In genomic region chr2:84939306-84939705, GRCm38 (mm10) we compare ENCODE assay signal across 28 mouse cellular contexts. TPM values are rescaled to one million over a fixed set of nuclear protein-coding genes. Genes with fewer than 3 reads are reported as not detected.
A peak's percentile ranks its signal among the peaks of the same experiment; 100 is the strongest.
DNase-seq lines count a peak whose midpoint lies in the region; ATAC-seq and TF ChIP-seq lines count a peak whose summit lies in the region.
"Had no signal": no experiment of that assay in that cellular context is flagged by ENCODE, and none has a peak within 500 bp of the region (broad histone marks: within the 10 kb centered on the region; RNA-seq: fewer than 3 reads in every experiment).

No protein-coding gene starts in this region.

- H3K4me2 ChIP-seq in heart, embryonic 13.5 days, result peak overlapping the region; percentile 68
- peak overlapping the region; percentile 58; the same call in 1 of the 2 replicates for H3K4me2 ChIP-seq in lung, postnatal 0 days (replicated peaks; ENCODE audit: low read depth, low read length)
- peak overlapping the region; percentile 87 for H3K4me2 ChIP-seq in liver, embryonic 12.5 days
- no peak overlapping the region for H3K4me2 ChIP-seq in hindbrain, embryonic 16.5 days (ENCODE audit: low read length)
- H3K4me2 ChIP-seq: hindbrain, embryonic 15.5 days; limb, embryonic 15.5 days; midbrain, embryonic 13.5 days; neural tube, embryonic 12.5 days had no signal

- 0 out of 2 replicates have a peak overlapping the region, but pooled peaks have one; percentile 86 for H3K27ac ChIP-seq in heart, embryonic 13.5 days (replicated peaks)
- no peak overlapping the region for H3K27ac ChIP-seq in lung, postnatal 0 days (ENCODE audit: low read length)
- H3K27ac ChIP-seq in liver, embryonic 12.5 days, result peak overlapping the region; percentile 100
- no peak overlapping the region for H3K27ac ChIP-seq in hindbrain, embryonic 16.5 days (ENCODE audit: low read depth, low read length)
- H3K27ac ChIP-seq: forebrain, embryonic 10.5 days; hindbrain, embryonic 15.5 days; kidney, postnatal 0 days; midbrain, embryonic 13.5 days; neural tube, embryonic 12.5 days had no signal

- H3K4me3 ChIP-seq in heart, embryonic 13.5 days, result no peak overlapping the region; the same call in 1 of the 2 replicates
- 0 out of 2 replicates have a peak overlapping the region, but pooled peaks have one; percentile 5 for H3K4me3 ChIP-seq in lung, postnatal 0 days (ENCODE audit: low read depth, low read length)
- peak overlapping the region; percentile 86 for H3K4me3 ChIP-seq in liver, embryonic 12.5 days
- no peak overlapping the region for H3K4me3 ChIP-seq in hindbrain, embryonic 16.5 days (ENCODE audit: low read length)
- H3K4me3 ChIP-seq: forebrain, embryonic 10.5 days; hindbrain, embryonic 15.5 days; limb, embryonic 15.5 days; midbrain, embryonic 13.5 days; neural tube, embryonic 12.5 days had no signal

- peaks cover 20% of the 10 kb centered on the region for H3K4me1 ChIP-seq in heart, embryonic 13.5 days
- H3K4me1 ChIP-seq in lung, postnatal 0 days (ENCODE audit: insufficient read depth, low read depth, low read length), result no peaks in the 10 kb centered on the region; the same call in 1 of the 2 replicates
- peaks cover 79% of the 10 kb centered on the region for H3K4me1 ChIP-seq in liver, embryonic 12.5 days
- no peaks in the 10 kb centered on the region for H3K4me1 ChIP-seq in hindbrain, embryonic 16.5 days (ENCODE audit: control insufficient read depth, insufficient read depth, low read depth, low read length)
- H3K4me1 ChIP-seq: hindbrain, embryonic 15.5 days; neural tube, embryonic 12.5 days had no signal

- H3K36me3 ChIP-seq in heart, embryonic 13.5 days, result peaks cover 41% of the 10 kb centered on the region
- 0 out of 2 replicates have a peak, but pooled peaks cover 7% of the 10 kb centered on the region for H3K36me3 ChIP-seq in lung, postnatal 0 days (ENCODE audit: insufficient read depth, low read length)
- peaks cover 63% of the 10 kb centered on the region for H3K36me3 ChIP-seq in liver, embryonic 12.5 days
- H3K36me3 ChIP-seq in hindbrain, embryonic 16.5 days (ENCODE audit: control insufficient read depth, insufficient read depth, low read length), result no peaks in the 10 kb centered on the region
- H3K36me3 ChIP-seq: forebrain, embryonic 10.5 days; hindbrain, embryonic 15.5 days; midbrain, embryonic 13.5 days; neural tube, embryonic 12.5 days had no signal

- 76% methylated on average over 3 of the region's 3 CpGs for WGBS in heart, embryonic 13.5 days
- 87% methylated on average over 3 of the region's 3 CpGs for WGBS in lung, postnatal 0 days
- 18% methylated on average over 3 of the region's 3 CpGs for WGBS in liver, embryonic 12.5 days (ENCODE audit: insufficient replicate concordance)
- WGBS in hindbrain, embryonic 16.5 days, result 90% methylated on average over 3 of the region's 3 CpGs

- no peak for DNase-seq in heart, adult 8-10 months (ENCODE audit: low spot score)
- no peak for DNase-seq in lung, postnatal 0 days (ENCODE audit: low spot score)
- DNase-seq in lung, postnatal 14 days, result no peak
- no peak for DNase-seq in cerebellum, postnatal 25 days
- DNase-seq: adrenal gland, postnatal 14 days; cerebellum, adult 11 months; cerebellum, postnatal 14 days; embryo, embryonic 11 days; forebrain, postnatal 0 days; heart, postnatal 4 days; kidney, adult 18-20 months; layer of hippocampus, postnatal 36 days; right cerebral cortex, postnatal 4 days; thymus, postnatal 14 days had no signal

- no peak for TF ChIP-seq EP300 in lung, postnatal 0 days (IDR thresholded peaks at IDR 0.05)

- no peak for TF ChIP-seq CTCF in lung, postnatal 0 days (IDR thresholded peaks at IDR 0.05)

- no peaks in the 10 kb centered on the region for H3K9me3 ChIP-seq in heart, embryonic 13.5 days
- no peaks in the 10 kb centered on the region for H3K9me3 ChIP-seq in lung, postnatal 0 days (ENCODE audit: low read length)
- no peaks in the 10 kb centered on the region for H3K9me3 ChIP-seq in liver, embryonic 12.5 days (replicated peaks)
- no peaks in the 10 kb centered on the region for H3K9me3 ChIP-seq in hindbrain, embryonic 16.5 days (ENCODE audit: control insufficient read depth, low read length)
- H3K9me3 ChIP-seq: forebrain, embryonic 10.5 days; hindbrain, embryonic 15.5 days; limb, embryonic 15.5 days; midbrain, embryonic 13.5 days; neural tube, embryonic 12.5 days had no signal

- H3K9ac ChIP-seq in heart, embryonic 13.5 days, result no peak overlapping the region
- no peak overlapping the region for H3K9ac ChIP-seq in lung, postnatal 0 days (replicated peaks; ENCODE audit: low read depth)
- H3K9ac ChIP-seq in liver, embryonic 12.5 days, result peak overlapping the region; percentile 98
- no peak overlapping the region for H3K9ac ChIP-seq in hindbrain, embryonic 16.5 days (ENCODE audit: low read depth, low read length)
- H3K9ac ChIP-seq: forebrain, postnatal 0 days; hindbrain, embryonic 15.5 days; limb, embryonic 15.5 days; midbrain, embryonic 13.5 days; neural tube, embryonic 12.5 days had no signal

- no peaks in the 10 kb centered on the region for H3K27me3 ChIP-seq in heart, embryonic 13.5 days (replicated peaks)
- no peaks in the 10 kb centered on the region for H3K27me3 ChIP-seq in lung, postnatal 0 days (replicated peaks; ENCODE audit: insufficient read depth, low read length)
- H3K27me3 ChIP-seq in liver, embryonic 12.5 days (replicated peaks), result no peaks in the 10 kb centered on the region
- H3K27me3 ChIP-seq in hindbrain, embryonic 16.5 days (replicated peaks; ENCODE audit: control insufficient read depth, insufficient read depth, low read length), result no peaks in the 10 kb centered on the region
- H3K27me3 ChIP-seq: hindbrain, embryonic 15.5 days; limb, embryonic 15.5 days; midbrain, embryonic 13.5 days; neural tube, embryonic 12.5 days had no signal

- no peak for ATAC-seq in heart, embryonic 13.5 days (ENCODE audit: extremely low read depth, insufficient number of reproducible peaks, low FRiP score, low TSS enrichment)
- no peak for ATAC-seq in lung, postnatal 0 days
- no peak for ATAC-seq in liver, embryonic 12.5 days
- no peak for ATAC-seq in hindbrain, embryonic 16.5 days
- ATAC-seq: forebrain, postnatal 0 days; midbrain, embryonic 13.5 days had no signal

RNA-seq across cellular contexts. Expression of gene Slc43a3, which starts 2.9 kb away (rescaled TPM):
- 36.2 and 37.0 TPM in 2 replicates for polyA plus RNA-seq in heart, embryonic 13.5 days (2015; fragmentation: Nextera tagmentation; extraction: Ambion mirVana)
- 10 to 100 TPM; 60.6 to 71.4 (median 66.2) TPM for total RNA-seq in heart, adult 8-10 months (2022)
- polyA plus RNA-seq in lung, postnatal 0 days (2015; fragmentation: Nextera tagmentation; extraction: Ambion mirVana), result 121 and 122 TPM in 2 replicates
- 127 and 128 TPM in 2 replicates for polyA plus RNA-seq in liver, embryonic 12.5 days (2016; fragmentation: Nextera tagmentation; extraction: Ambion mirVana)
- 5.4 and 5.7 TPM in 2 replicates for polyA plus RNA-seq in hindbrain, embryonic 16.5 days (2015; fragmentation: Nextera tagmentation; extraction: Ambion mirVana)

RNA-seq across cellular contexts. Expression of gene Prg2, which starts 41.0 kb away (rescaled TPM):
- 0.79 and 1.2 TPM in 2 replicates for polyA plus RNA-seq in heart, embryonic 13.5 days (2015; fragmentation: Nextera tagmentation; extraction: Ambion mirVana)
- total RNA-seq in heart, adult 8-10 months (2022), result not detected
- not detected in 2 replicates for polyA plus RNA-seq in lung, postnatal 0 days (2015; fragmentation: Nextera tagmentation; extraction: Ambion mirVana)
- 27.7 and 79.1 TPM in 2 replicates for polyA plus RNA-seq in liver, embryonic 12.5 days (2016; fragmentation: Nextera tagmentation; extraction: Ambion mirVana)
- 0.45 TPM in 1 of 2 replicates, not detected in the other for polyA plus RNA-seq in hindbrain, embryonic 16.5 days (2015; fragmentation: Nextera tagmentation; extraction: Ambion mirVana)
- total RNA-seq: forebrain, postnatal 0 days; heart, postnatal 4 days; layer of hippocampus, adult 18-20 months; layer of hippocampus, postnatal 36 days; left cerebral cortex, postnatal 25 days had no signal
- polyA plus RNA-seq: embryonic facial prominence, embryonic 14.5 days; forebrain, embryonic 10.5 days; forebrain, postnatal 0 days; kidney, postnatal 0 days had no signal

RNA-seq across cellular contexts. Expression of gene Prg3, which starts 48.7 kb away (rescaled TPM):
- 0.16 and 0.20 TPM in 2 replicates for polyA plus RNA-seq in heart, embryonic 13.5 days (2015; fragmentation: Nextera tagmentation; extraction: Ambion mirVana)
- total RNA-seq in heart, adult 8-10 months (2022), result not detected
- polyA plus RNA-seq in lung, postnatal 0 days (2015; fragmentation: Nextera tagmentation; extraction: Ambion mirVana), result not detected in 2 replicates
- polyA plus RNA-seq in liver, embryonic 12.5 days (2016; fragmentation: Nextera tagmentation; extraction: Ambion mirVana), result 3.1 and 7.1 TPM in 2 replicates
- not detected in 2 replicates for polyA plus RNA-seq in hindbrain, embryonic 16.5 days (2015; fragmentation: Nextera tagmentation; extraction: Ambion mirVana)
- total RNA-seq: adrenal gland, postnatal 14 days; forebrain, postnatal 0 days; heart, postnatal 4 days; layer of hippocampus, adult 18-20 months; layer of hippocampus, postnatal 36 days; left cerebral cortex, postnatal 25 days had no signal
- polyA plus RNA-seq: embryonic facial prominence, embryonic 14.5 days; forebrain, embryonic 10.5 days; forebrain, postnatal 0 days; gonadal fat pad, adult 2 months; hindbrain, embryonic 15.5 days; kidney, postnatal 0 days; limb, embryonic 15.5 days; midbrain, embryonic 13.5 days had no signal

RNA-seq across cellular contexts. Expression of gene Rtn4rl2, which starts 52.8 kb away (rescaled TPM):
- 0.72 and 0.99 TPM in 2 replicates for polyA plus RNA-seq in heart, embryonic 13.5 days (2015; fragmentation: Nextera tagmentation; extraction: Ambion mirVana)
- 1 to 10 TPM; 1.6 to 3.9 (median 2.3) TPM for total RNA-seq in heart, adult 8-10 months (2022)
- polyA plus RNA-seq in lung, postnatal 0 days (2015; fragmentation: Nextera tagmentation; extraction: Ambion mirVana), result 0.62 and 1.1 TPM in 2 replicates
- polyA plus RNA-seq in liver, embryonic 12.5 days (2016; fragmentation: Nextera tagmentation; extraction: Ambion mirVana), result 0.29 and 0.31 TPM in 2 replicates
- 3.0 and 4.5 TPM in 2 replicates for polyA plus RNA-seq in hindbrain, embryonic 16.5 days (2015; fragmentation: Nextera tagmentation; extraction: Ambion mirVana)
- total RNA-seq: megakaryocyte progenitor cell, adult 5-6 weeks had no signal

Comparison
In these comparisons a context has a peak if more than half of its experiments do, and no peak if none do; other contexts are left out.
1. H3K27ac ChIP-seq: peak in heart, embryonic 13.5 days (single experiment) and liver, embryonic 12.5 days (single experiment); none in lung, postnatal 0 days (single experiment) and hindbrain, embryonic 16.5 days (single experiment).
2. H3K4me3 ChIP-seq: peak in lung, postnatal 0 days (single experiment) and liver, embryonic 12.5 days (single experiment); none in heart, embryonic 13.5 days (single experiment) and hindbrain, embryonic 16.5 days (single experiment).
3. RNA of gene Prg2, which starts 41.0 kb away (polyA plus RNA-seq): 27.7 to 79.1 TPM in liver, embryonic 12.5 days; 0.79 to 1.2 TPM in heart, embryonic 13.5 days, not detected in lung, postnatal 0 days and 0.45 TPM in hindbrain, embryonic 16.5 days; every median in the first group is over 10 times any median in the second.